ENCODE assay signal across 15 mouse cellular contexts in the genomic region with DNA sequence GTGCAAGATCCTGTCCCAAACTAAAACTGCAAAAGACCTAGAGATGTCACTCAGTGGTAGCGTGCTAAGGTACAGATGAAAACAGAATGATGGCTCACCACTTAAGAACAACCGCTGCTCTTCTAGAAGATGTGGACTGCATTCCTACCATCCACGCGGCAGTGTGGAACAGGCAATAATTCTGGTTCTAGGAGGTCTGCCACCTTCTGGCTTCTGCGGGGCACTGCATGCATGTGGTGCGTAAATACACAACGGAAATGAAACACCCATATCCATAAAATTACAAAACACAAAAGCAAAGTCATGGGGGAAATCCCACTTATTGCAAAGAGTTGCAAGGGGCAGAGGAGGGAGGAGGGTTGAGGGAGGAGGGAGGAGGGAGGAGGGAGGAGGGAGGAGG. TPM values are rescaled to one million over a fixed set of nuclear protein-coding genes. Genes with fewer than 3 reads are reported as not detected.
A peak's percentile ranks its signal among the peaks of the same experiment; 100 is the strongest.
DNase-seq lines count a peak whose midpoint lies in the region; ATAC-seq and TF ChIP-seq lines count a peak whose summit lies in the region.
"Had no signal": no experiment of that assay in that cellular context is flagged by ENCODE, and none has a peak within 500 bp of the region (broad histone marks: within the 10 kb centered on the region; RNA-seq: fewer than 3 reads in every experiment).

No protein-coding gene starts in this region.

- no peak overlapping the region for H3K27ac ChIP-seq in left cerebral cortex, adult 2 months
- H3K27ac ChIP-seq: embryonic facial prominence, embryonic 10.5 days; forebrain, embryonic 13.5 days; heart, embryonic 10.5 days; hindbrain, embryonic 14.5 days; liver, embryonic 13.5 days; midbrain, embryonic 12.5 days had no signal

- H3K36me3 ChIP-seq in E14TG2a.4 (ENCODE audit: insufficient read depth, low read length) = no peaks in the 10 kb centered on the region
- H3K36me3 ChIP-seq: embryonic facial prominence, embryonic 10.5 days; heart, embryonic 10.5 days; liver, embryonic 13.5 days; midbrain, embryonic 12.5 days had no signal

- no peak for DNase-seq in left cerebral cortex, adult 2 months (ENCODE audit: extremely low spot score in 1 of 2, low spot score in 2 of 2)
- DNase-seq in left cerebral cortex, postnatal 25 days (ENCODE audit: low spot score in 2 of 2) = no peak
- DNase-seq in Patski (ENCODE audit: low read depth, low spot score) = no peak
- peak; percentile 67 to 77 for DNase-seq in cerebellum, postnatal 14 days
- no peak for DNase-seq in retina, embryonic 14.5 days (ENCODE audit: low spot score)
- DNase-seq: liver, embryonic 13.5 days; thymus, adult 18-20 months had no signal

- H3K9me3 ChIP-seq in E14TG2a.4 (ENCODE audit: low read length) = peaks cover 8% of the 10 kb centered on the region; the same call in 1 of the 2 replicates
- H3K9me3 ChIP-seq: embryonic facial prominence, embryonic 10.5 days; forebrain, embryonic 13.5 days; heart, embryonic 10.5 days; liver, embryonic 13.5 days; midbrain, embryonic 12.5 days had no signal

- peaks cover 14% of the 10 kb centered on the region for H3K4me1 ChIP-seq in E14TG2a.4 (replicated peaks; ENCODE audit: low read depth, low read length)
- H3K4me1 ChIP-seq: forebrain, embryonic 13.5 days; heart, embryonic 10.5 days; liver, embryonic 13.5 days; midbrain, embryonic 12.5 days had no signal

- TF ChIP-seq CTCF in left cerebral cortex, adult 2 months (IDR thresholded peaks at IDR 0.05) = peak; percentile 15
- TF ChIP-seq CTCF in E14TG2a.4 (conservative IDR thresholded peaks at IDR 0.05; ENCODE audit: low read length) (peak; percentile 72), Patski (IDR thresholded peaks at IDR 0.05) (peak; percentile 51)

- intact Hi-C loops in left cerebral cortex, adult 2 months (cut with DNase I) = no loop called here
- intact Hi-C loops in left cerebral cortex, postnatal 25 days (cut with DNase I) = no loop called here

- POLR2A ChIA-PET in Patski (lab: Charles Lee) = no interaction called here

- peaks cover 21% of the 10 kb centered on the region for H3K27me3 ChIP-seq in E14TG2a.4 (ENCODE audit: insufficient read depth, low read length)
- no peaks in the 10 kb centered on the region for H3K27me3 ChIP-seq in Patski
- H3K27me3 ChIP-seq: forebrain, embryonic 13.5 days; liver, embryonic 13.5 days; midbrain, embryonic 12.5 days had no signal

- no peak for ATAC-seq in Patski
- no peak for ATAC-seq in CD4-positive, CD25-positive, alpha-beta regulatory T cell, adult 4 months
- ATAC-seq: forebrain, embryonic 13.5 days had no signal

- in situ Hi-C loops in Patski (cut with MboI; ENCODE audit: low pct_unique_long_range_greater_than_20kb) = no loop called here

- no peak overlapping the region for H3K4me3 ChIP-seq in left cerebral cortex, adult 2 months
- H3K4me3 ChIP-seq in E14TG2a.4 (replicated peaks; ENCODE audit: low read length) = no peak overlapping the region
- H3K4me3 ChIP-seq: embryonic facial prominence, embryonic 10.5 days; forebrain, embryonic 13.5 days; heart, embryonic 10.5 days; liver, embryonic 13.5 days; midbrain, embryonic 12.5 days had no signal

- CTCF ChIA-PET in Patski (lab: Charles Lee) = interaction anchor here (0.9 kb wide), 1 partner anchor 8 kb away, joined by 3 read pairs; no protein-coding TSS in a partner anchor

RNA-seq across cellular contexts. Expression of gene Map3k7cl, which starts 25.8 kb away (rescaled TPM):
- under 1 TPM; 0.34 to 0.42 TPM for total RNA-seq in left cerebral cortex, adult 2 months (2021)
- total RNA-seq in left cerebral cortex, postnatal 25 days (2021) = under 1 TPM; 0.32 to 0.44 TPM
- 24.8 TPM for polyA plus RNA-seq in Patski (2021)
- polyA plus RNA-seq in CD4-positive, CD25-positive, alpha-beta regulatory T cell, adult 4 months (2017; shearing (Covaris generic)) = not detected
- total RNA-seq: neutrophil, adult 5-6 weeks had no signal
- polyA plus RNA-seq: embryonic facial prominence, embryonic 10.5 days; heart, embryonic 10.5 days; liver, embryonic 13.5 days; midbrain, embryonic 12.5 days had no signal

Comparison
In these comparisons a context has a peak if more than half of its experiments do, and no peak if none do; other contexts are left out.
1. DNase-seq: peak in cerebellum, postnatal 14 days (2 of 2); none in left cerebral cortex, adult 2 months (0 of 2), left cerebral cortex, postnatal 25 days (0 of 2), Patski (single experiment) and retina, embryonic 14.5 days (single experiment).
2. CTCF ChIP-seq: peak in every context shown above with its lines; median percentile 72 in E14TG2a.4; 51 in Patski; 15 in left cerebral cortex, adult 2 months.